Mouse (Mus musculus) liver, postnatal 0 days (tissue): ENCODE results near the gene Pnrc1.
A peak's percentile ranks its signal among the peaks of the same experiment; 100 is the strongest.

Source experiments
- CTCF ChIP-seq: sonication (generic); IDR thresholded peaks from 2 replicates; pipeline ENCODE4 v1.5.1; 2016; ENCODE audit warnings: antibody characterized with exemption, low read depth
- EP300 ChIP-seq: IDR thresholded peaks from 2 replicates; pipeline ENCODE4 v1.6.1; 2016; ENCODE audit warnings: antibody characterized with exemption, low read depth, mild to moderate bottlenecking

GRCm38 (mm10) chr4:33204682-33205081, 85.3 kb downstream of the Pnrc1 start:
- TF ChIP-seq EP300 (no peak), CTCF (peak; percentile 84)
